ENCODE assay signal across 8 mouse cellular contexts in the genomic region with DNA sequence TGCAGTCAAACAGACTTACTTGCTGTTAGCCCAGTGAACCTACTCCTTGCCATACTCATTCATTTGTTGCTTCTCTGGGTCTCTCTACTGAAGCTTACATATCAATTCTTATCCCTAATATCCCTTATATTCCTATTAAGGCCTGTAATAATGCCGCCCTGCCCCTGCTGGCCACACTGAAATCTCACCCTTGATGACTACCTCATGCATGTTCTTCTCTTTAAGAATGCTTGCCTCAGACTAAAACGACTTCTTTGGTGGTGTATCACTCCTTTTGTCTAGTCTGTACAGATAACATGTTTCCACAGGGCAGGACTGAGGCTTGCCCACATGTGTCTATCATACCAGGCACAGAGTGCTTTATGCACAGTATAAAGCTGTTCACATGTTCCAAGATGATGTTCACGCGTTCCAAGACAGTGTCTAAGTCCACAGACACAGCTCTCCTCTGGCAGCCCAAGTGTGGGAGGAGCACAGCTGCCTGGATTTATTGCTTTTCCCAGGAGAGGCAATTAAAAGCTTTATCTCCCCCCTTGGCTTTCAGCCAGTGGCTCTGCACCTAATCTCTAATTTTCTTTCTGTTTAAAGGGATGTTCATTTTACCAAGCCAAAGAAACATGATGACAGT. TPM values are rescaled to one million over a fixed set of nuclear protein-coding genes. Genes with fewer than 3 reads are reported as not detected.
A peak's percentile ranks its signal among the peaks of the same experiment; 100 is the strongest.
DNase-seq lines count a peak whose midpoint lies in the region; ATAC-seq lines count a peak whose summit lies in the region.

No protein-coding gene starts in this region.

- WGBS in hindbrain, embryonic 12.5 days, result 76% methylated on average over 4 of the region's 4 CpGs
- 83% methylated on average over 4 of the region's 4 CpGs for WGBS in hindbrain, embryonic 11.5 days
- 58% methylated on average over 4 of the region's 4 CpGs for WGBS in embryonic facial prominence, embryonic 15.5 days
- WGBS in intestine, embryonic 16.5 days, result 35% methylated on average over 4 of the region's 4 CpGs
- WGBS in neural tube, embryonic 15.5 days, result 42% methylated on average over 4 of the region's 4 CpGs

- H3K4me3 ChIP-seq in hindbrain, embryonic 12.5 days, result no peak overlapping the region
- H3K4me3 ChIP-seq in hindbrain, embryonic 11.5 days (ENCODE audit: low read depth, low read length), result no peak overlapping the region
- H3K4me3 ChIP-seq in embryonic facial prominence, embryonic 15.5 days (replicated peaks), result no peak overlapping the region
- H3K4me3 ChIP-seq in intestine, embryonic 16.5 days (ENCODE audit: low read length), result no peak overlapping the region
- no peak overlapping the region for H3K4me3 ChIP-seq in neural tube, embryonic 15.5 days (replicated peaks)

- peak; percentile 60 for ATAC-seq in hindbrain, embryonic 12.5 days (ENCODE audit: low FRiP score)
- ATAC-seq in hindbrain, embryonic 11.5 days (ENCODE audit: low FRiP score), result no peak
- peak; percentile 63; the same call in 1 of the 2 replicates for ATAC-seq in embryonic facial prominence, embryonic 15.5 days (ENCODE audit: insufficient number of reproducible peaks, low FRiP score, low TSS enrichment, low read depth)
- peak; percentile 98 for ATAC-seq in intestine, embryonic 16.5 days
- ATAC-seq in neural tube, embryonic 15.5 days (ENCODE audit: low FRiP score), result peak; percentile 63

- no peak overlapping the region for H3K4me2 ChIP-seq in hindbrain, embryonic 12.5 days (replicated peaks)
- H3K4me2 ChIP-seq in hindbrain, embryonic 11.5 days (replicated peaks; ENCODE audit: low read depth, low read length), result no peak overlapping the region
- no peak overlapping the region for H3K4me2 ChIP-seq in embryonic facial prominence, embryonic 15.5 days (replicated peaks)
- no peak overlapping the region for H3K4me2 ChIP-seq in intestine, embryonic 16.5 days (ENCODE audit: low read depth, low read length)
- no peak overlapping the region for H3K4me2 ChIP-seq in neural tube, embryonic 15.5 days

- no peaks in the 10 kb centered on the region for H3K36me3 ChIP-seq in hindbrain, embryonic 12.5 days
- no peaks in the 10 kb centered on the region for H3K36me3 ChIP-seq in hindbrain, embryonic 11.5 days (ENCODE audit: control insufficient read depth, insufficient read depth, low read length)
- no peaks in the 10 kb centered on the region for H3K36me3 ChIP-seq in embryonic facial prominence, embryonic 15.5 days
- H3K36me3 ChIP-seq in intestine, embryonic 16.5 days (ENCODE audit: control insufficient read depth, insufficient read depth, low read length), result no peaks in the 10 kb centered on the region
- no peaks in the 10 kb centered on the region for H3K36me3 ChIP-seq in neural tube, embryonic 15.5 days

- DNase-seq in hindbrain, embryonic 11.5 days (ENCODE audit: low spot score), result no peak
- DNase-seq in adrenal gland, postnatal 10 days, result no peak
- DNase-seq in thymus, postnatal 25 days, result no peak
- DNase-seq in adrenal gland, adult 2 months, result no peak

- no peak overlapping the region for H3K27ac ChIP-seq in hindbrain, embryonic 12.5 days
- H3K27ac ChIP-seq in hindbrain, embryonic 11.5 days (ENCODE audit: low read depth, low read length), result no peak overlapping the region
- no peak overlapping the region for H3K27ac ChIP-seq in embryonic facial prominence, embryonic 15.5 days (replicated peaks)
- H3K27ac ChIP-seq in intestine, embryonic 16.5 days (ENCODE audit: low read length), result no peak overlapping the region
- H3K27ac ChIP-seq in neural tube, embryonic 15.5 days (replicated peaks), result no peak overlapping the region

- H3K9me3 ChIP-seq in hindbrain, embryonic 12.5 days (replicated peaks), result 0 out of 2 replicates have a peak, but pooled peaks cover 2% of the 10 kb centered on the region
- no peaks in the 10 kb centered on the region for H3K9me3 ChIP-seq in hindbrain, embryonic 11.5 days (ENCODE audit: control insufficient read depth, low read length)
- no peaks in the 10 kb centered on the region for H3K9me3 ChIP-seq in embryonic facial prominence, embryonic 15.5 days (replicated peaks)
- no peaks in the 10 kb centered on the region for H3K9me3 ChIP-seq in intestine, embryonic 16.5 days (ENCODE audit: control insufficient read depth, low read length)
- no peaks in the 10 kb centered on the region for H3K9me3 ChIP-seq in neural tube, embryonic 15.5 days (replicated peaks)

- no peaks in the 10 kb centered on the region for H3K4me1 ChIP-seq in hindbrain, embryonic 12.5 days
- no peaks in the 10 kb centered on the region for H3K4me1 ChIP-seq in hindbrain, embryonic 11.5 days (replicated peaks; ENCODE audit: control insufficient read depth, insufficient read depth, low read length)
- no peaks in the 10 kb centered on the region for H3K4me1 ChIP-seq in embryonic facial prominence, embryonic 15.5 days
- H3K4me1 ChIP-seq in intestine, embryonic 16.5 days (ENCODE audit: control insufficient read depth, insufficient read depth, low read length), result peaks cover 8% of the 10 kb centered on the region; the same call in 1 of the 2 replicates
- H3K4me1 ChIP-seq in neural tube, embryonic 15.5 days, result peaks cover 9% of the 10 kb centered on the region

- H3K9ac ChIP-seq in hindbrain, embryonic 12.5 days, result no peak overlapping the region
- no peak overlapping the region for H3K9ac ChIP-seq in hindbrain, embryonic 11.5 days (ENCODE audit: low read depth, low read length)
- no peak overlapping the region for H3K9ac ChIP-seq in embryonic facial prominence, embryonic 15.5 days
- no peak overlapping the region for H3K9ac ChIP-seq in intestine, embryonic 16.5 days (ENCODE audit: low read depth, low read length)
- H3K9ac ChIP-seq in neural tube, embryonic 15.5 days (replicated peaks), result no peak overlapping the region

- H3K27me3 ChIP-seq in hindbrain, embryonic 12.5 days, result no peaks in the 10 kb centered on the region
- no peaks in the 10 kb centered on the region for H3K27me3 ChIP-seq in hindbrain, embryonic 11.5 days (ENCODE audit: control insufficient read depth, insufficient read depth, low read length)
- H3K27me3 ChIP-seq in embryonic facial prominence, embryonic 15.5 days, result no peaks in the 10 kb centered on the region
- H3K27me3 ChIP-seq in intestine, embryonic 16.5 days (replicated peaks; ENCODE audit: control insufficient read depth, insufficient read depth, low read length), result no peaks in the 10 kb centered on the region
- H3K27me3 ChIP-seq in neural tube, embryonic 15.5 days (replicated peaks), result no peaks in the 10 kb centered on the region

RNA-seq across cellular contexts. Expression of gene Olfm4, which starts 55.9 kb away (rescaled TPM):
- polyA plus RNA-seq in hindbrain, embryonic 12.5 days (2016; fragmentation: Nextera tagmentation; extraction: Ambion mirVana), result 1.1 and 1.4 TPM in 2 replicates
- polyA plus RNA-seq in hindbrain, embryonic 11.5 days (2014; fragmentation: Nextera tagmentation; extraction: Ambion mirVana), result 0.49 and 0.77 TPM in 2 replicates
- polyA plus RNA-seq in embryonic facial prominence, embryonic 15.5 days (2015; fragmentation: Nextera tagmentation; extraction: Ambion mirVana), result 1.0 and 1.2 TPM in 2 replicates
- polyA plus RNA-seq in intestine, embryonic 16.5 days (2015; fragmentation: Nextera tagmentation; extraction: Ambion mirVana), result 11.5 and 13.1 TPM in 2 replicates
- polyA plus RNA-seq in neural tube, embryonic 15.5 days (2015; fragmentation: Nextera tagmentation; extraction: Ambion mirVana), result 0.86 and 3.0 TPM in 2 replicates
- 1 to 10 TPM; 1.8 to 2.0 TPM for total RNA-seq in adrenal gland, postnatal 10 days (2021)
- total RNA-seq in adrenal gland, adult 2 months (2021), result not detected
- not detected in 2 replicates for polyA plus RNA-seq in adrenal gland, adult 2 months (2012; rRNA removed)
